Mouse (Mus musculus) megakaryocyte, adult 5-6 weeks (primary cell): ENCODE results near the gene Ppp1r2. TPM values are rescaled to one million over a fixed set of nuclear protein-coding genes. Genes with fewer than 3 reads are reported as not detected.
A peak's percentile ranks its signal among the peaks of the same experiment; 100 is the strongest.
"Not testable (repeated sequence)": the region's sequence is repeated elsewhere in the genome, so short reads cannot be mapped to it uniquely, and the experiment has no call there.

Experiments
- ATAC-seq: 2 replicates; pipeline ENCODE4 v1.8.0; 2016; ENCODE audit warnings: mild to moderate bottlenecking, inconsistent platforms; ENCODE audit not compliant: poor library complexity, severe bottlenecking
- total RNA-seq, 2 experiments: library from RNA; stranded (forward) in 1 of 2; stranded (reverse) in 1 of 2; fragments of 153-499, 151-499 nt in 1 of 2; fragments of 221-1000, 200-1000 nt in 1 of 2; gene quantifications; 2 replicates each; pipeline versions ENCODE4 v1.2.3 to v1.2.4; 2015 to 2017

The Ppp1r2 gene
- total RNA-seq (2015) (85.4 and 90.2 TPM in 2 replicates), total RNA-seq (2017) (58.6 and 59.5 TPM in 2 replicates)

- ATAC-seq = peak; percentile 98
Measured at GRCm38 (mm10) chr16:31274674-31275460, at the start of gene Ppp1r2. Gene Ppp1r2, minus strand, starts transcription at chr16:31275277.

- ATAC-seq = no peak
Measured at GRCm38 (mm10) chr16:31321501-31321900, 46.4 kb upstream of the Ppp1r2 start.

GRCm38 (mm10) chr16:31320954-31321353, 45.9 kb upstream of the Ppp1r2 start:
- ATAC-seq = no peak

GRCm38 (mm10) chr16:31319723-31320122, 44.6 kb upstream of the Ppp1r2 start:
- not testable (repeated sequence) for ATAC-seq

DNA sequence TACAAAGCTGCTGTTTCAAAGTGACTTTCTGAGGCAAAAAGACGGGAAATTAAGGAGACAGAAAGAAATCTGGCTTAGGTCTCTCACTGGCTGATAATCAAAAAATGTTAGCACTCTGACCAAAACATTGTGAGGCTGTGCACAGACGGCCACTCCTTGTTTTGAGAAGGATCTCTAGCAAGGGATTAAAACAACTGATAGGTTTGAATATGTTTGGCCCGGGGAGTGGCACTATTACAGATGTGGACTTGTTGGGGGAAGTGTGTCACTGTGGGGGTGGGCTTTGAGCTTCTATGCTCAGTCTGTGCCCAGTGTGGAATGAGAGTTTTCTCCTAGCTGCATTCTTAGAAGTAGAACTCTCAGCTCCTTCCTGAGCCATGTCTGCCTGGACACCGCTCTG, 44.2 kb upstream of the Ppp1r2 start:
- ATAC-seq = no peak

DNA sequence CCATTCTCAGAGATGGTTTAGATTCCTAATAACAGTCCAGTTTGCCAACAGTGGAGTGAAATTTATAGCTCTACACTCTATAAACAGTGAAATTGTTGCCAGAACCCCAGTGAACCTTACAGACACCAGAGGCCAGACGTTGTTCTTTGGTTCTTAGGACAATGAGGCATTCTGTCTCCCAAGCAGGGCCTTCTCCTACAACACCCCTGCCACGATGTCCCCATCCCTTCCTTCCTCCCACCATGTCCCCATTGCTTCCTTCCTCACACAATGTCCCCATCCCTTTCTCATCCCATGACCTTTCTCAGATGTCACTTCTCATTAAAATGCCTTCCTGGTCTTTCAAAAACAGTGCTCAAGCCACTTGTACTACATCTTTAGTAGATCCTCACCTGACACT, 43.3 kb upstream of the Ppp1r2 start:
- peak; percentile 54 for ATAC-seq

DNA sequence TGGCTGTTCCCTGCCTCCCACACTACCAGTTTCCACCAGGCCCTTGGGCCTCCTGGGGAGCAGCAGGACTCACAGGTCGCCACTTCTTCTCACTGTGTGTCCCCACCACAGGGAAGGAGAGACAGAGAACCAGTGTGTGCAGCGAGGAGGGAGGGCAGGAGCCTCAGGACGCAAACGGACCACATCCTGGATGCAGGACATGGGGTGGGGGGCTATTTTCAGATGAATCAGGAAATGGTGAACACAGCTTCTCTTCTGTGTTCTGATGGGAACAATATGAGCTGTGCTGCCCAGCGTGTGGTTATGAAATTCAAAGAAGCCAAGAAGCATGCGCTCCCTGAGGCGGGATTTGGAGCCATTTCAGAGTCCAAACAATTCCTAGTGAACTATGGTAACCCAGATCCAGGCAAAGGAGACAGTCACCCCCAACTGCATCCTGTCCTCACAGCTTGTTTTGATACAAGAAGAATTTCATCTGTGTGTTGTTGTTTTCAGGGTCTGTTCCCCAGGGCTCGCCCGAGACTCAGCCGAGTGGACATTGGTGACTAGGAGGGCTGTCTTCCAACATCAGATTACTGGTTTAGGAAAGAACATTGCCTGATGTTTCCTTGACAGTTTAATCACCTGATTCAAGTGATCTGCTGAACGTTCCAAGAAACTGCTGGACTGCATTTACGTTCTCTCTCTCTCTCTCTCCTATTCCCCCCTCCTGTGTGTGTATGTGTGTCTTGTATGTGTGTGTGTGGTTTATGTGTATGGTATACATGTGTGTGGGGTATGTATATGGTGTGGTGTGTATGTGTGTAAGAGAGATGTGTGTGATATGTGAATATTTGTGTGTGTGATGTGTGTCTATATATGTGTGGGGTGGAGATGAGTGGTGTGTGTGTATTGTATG, 41.4 kb upstream of the Ppp1r2 start:
- ATAC-seq = not testable (repeated sequence)

DNA sequence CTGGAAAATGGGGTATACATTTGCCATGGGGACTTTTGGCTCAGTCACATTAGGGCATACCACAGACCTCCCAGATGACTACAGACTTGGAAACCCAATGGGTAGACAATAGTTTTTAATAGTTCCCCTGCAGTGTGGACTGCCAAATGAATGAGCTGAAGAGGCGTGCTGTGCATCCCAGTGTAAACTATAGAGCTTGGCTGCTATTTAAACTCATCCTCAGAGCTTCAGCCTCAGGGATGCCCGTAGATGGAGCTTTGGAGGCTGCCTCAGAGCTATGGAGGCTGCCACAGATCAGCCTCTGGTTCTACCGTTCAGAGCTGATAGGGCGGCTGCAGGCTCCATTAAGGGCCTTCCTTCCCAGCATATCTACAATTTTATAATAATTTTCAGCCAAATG, 40.2 kb upstream of the Ppp1r2 start:
- no peak for ATAC-seq

DNA sequence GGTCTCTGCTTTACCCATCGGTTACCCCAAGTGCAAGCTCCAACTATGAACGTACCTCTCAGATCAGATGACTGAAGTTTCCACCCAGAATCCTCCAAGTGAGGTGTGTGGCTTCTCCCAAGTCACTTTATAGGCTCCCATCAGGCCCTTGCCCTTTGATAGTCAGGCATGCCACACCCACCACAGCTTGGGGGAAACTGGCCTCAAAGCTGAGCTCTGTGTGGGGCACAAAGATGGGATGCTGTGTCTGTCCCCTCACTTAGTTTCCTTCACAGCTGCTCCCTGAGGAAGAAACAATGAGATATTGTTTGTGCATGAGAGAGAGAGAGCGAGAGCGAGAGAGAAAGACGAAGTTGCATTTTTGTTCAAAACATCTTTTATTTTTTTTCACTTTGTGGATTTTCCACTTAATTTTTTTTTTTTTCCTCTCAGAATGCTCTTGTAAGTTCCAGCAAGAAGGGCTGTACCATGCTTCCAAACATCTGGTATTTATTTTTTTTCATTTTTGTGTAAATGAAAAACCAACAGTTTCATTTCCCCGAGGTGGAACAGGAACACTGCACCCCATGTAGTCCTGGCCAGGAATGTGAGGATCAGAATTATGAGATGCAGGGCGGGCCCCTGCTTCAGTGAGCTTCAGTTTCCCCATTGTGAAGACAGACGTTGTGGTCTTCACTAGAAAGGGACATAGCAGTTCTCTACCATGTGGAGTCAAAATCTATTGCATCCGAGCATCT, 39.6 kb upstream of the Ppp1r2 start, which contains the start of gene Apod:
TSS of gene Apod (minus strand) at position 312 of the 737 bp plus-strand sequence.
- no peak for ATAC-seq

DNA sequence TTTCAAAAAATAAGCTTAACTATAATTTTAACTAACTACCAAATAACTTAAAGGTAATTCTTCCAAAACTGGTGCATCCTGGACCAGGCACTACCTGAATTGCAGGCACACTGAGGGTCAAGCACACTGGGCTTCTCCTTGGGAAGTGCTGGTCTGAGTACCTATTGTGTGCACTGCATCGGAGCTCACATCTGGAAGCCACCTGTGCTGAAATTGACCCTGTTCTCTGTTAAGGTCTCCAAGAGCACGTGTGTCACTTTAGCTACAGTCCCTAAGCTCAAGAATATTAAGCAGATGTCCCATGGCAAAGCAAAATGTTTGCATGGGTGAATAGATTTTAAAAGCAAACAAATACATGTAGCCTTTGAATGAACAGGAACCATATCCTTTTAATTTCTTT, 38.5 kb upstream of the Ppp1r2 start:
- no peak for ATAC-seq

- ATAC-seq = no peak
Measured at GRCm38 (mm10) chr16:31312296-31312695, 37.2 kb upstream of the Ppp1r2 start.

GRCm38 (mm10) chr16:31305199-31305919, 30.3 kb upstream of the Ppp1r2 start:
- no peak for ATAC-seq

GRCm38 (mm10) chr16:31303276-31303675, 28.2 kb upstream of the Ppp1r2 start:
- no peak for ATAC-seq

DNA sequence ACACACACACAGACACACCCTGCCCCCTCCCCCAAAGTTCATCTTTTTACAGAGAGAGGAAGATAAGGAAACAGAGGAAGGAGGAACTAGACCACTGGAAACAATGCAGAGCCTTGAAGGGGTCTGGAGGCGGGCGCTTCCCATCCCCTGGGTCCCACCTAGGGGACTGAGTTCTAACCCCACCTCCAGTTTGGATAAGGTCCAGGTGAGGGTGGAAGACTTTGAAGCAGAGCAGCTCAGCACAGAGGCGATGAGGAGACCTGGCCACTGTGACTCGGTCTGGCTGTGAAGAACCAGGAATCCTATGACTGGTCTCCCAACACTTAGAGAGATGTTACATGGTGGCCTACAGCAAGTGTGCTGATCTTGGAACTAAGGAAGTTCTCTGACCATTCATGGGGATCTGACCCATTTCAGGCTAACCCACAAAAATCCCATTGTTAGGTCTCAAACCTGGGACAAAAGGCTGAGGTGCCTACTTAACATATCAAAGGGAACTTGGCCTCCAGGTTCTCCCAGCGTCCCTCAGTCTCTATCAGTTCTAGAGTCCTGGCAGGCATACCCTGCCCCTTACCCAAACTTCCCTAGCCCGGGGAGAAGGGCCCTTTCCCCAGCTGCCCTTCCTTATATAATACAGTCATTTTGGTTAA, 25.9 kb upstream of the Ppp1r2 start:
- no peak for ATAC-seq

GRCm38 (mm10) chr16:31300467-31300866, 25.4 kb upstream of the Ppp1r2 start:
- ATAC-seq = no peak

- no peak for ATAC-seq
Measured at GRCm38 (mm10) chr16:31299960-31300353, 24.9 kb upstream of the Ppp1r2 start.

- ATAC-seq = no peak
Measured at GRCm38 (mm10) chr16:31299164-31299959, 24.3 kb upstream of the Ppp1r2 start.

DNA sequence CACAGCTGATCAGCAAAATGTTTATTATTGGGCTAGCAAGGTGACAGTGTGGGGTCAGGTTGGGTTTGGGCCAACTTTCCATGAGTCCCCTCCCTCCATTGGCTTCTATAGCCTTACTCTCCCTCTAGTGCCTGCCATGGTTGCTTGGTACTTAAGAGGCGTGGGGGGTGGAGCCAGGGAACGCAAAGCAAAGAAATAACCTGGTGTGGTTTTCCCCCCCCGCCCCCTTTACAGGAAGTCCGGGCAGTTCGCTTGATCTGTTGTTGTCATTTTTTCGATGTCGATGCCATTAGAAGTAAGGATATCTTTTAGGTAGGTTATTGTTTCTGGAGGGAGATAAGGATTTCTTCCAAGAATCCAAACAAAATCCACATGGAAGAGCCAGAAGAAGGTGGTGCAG, 22.0 kb upstream of the Ppp1r2 start:
- ATAC-seq = peak; percentile 45

DNA sequence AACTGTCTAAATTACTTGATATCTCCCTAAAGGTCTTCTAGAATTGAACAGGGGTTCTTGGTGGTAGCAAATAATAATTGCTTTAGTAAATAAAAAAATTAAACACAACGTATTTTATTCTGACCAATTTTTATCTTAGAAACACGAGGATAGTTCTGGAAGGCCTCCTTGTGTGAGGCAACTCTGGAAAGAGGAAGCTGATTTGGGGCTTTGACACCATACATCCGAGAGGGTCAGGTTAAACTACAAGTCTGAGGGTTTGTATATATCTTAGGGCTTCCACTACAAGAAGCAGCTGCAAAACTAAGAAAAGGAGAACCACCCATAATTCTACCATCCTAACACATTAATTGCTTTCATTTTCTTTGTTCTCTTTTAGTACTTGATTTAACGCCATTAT, 18.7 kb upstream of the Ppp1r2 start:
- ATAC-seq = peak; percentile 54
